Mouse (Mus musculus) layer of hippocampus, postnatal 25 days (tissue): Measurements from ENCODE around the gene Samd7. TPM values are rescaled to one million over a fixed set of nuclear protein-coding genes. Genes with fewer than 3 reads are reported as not detected.
A peak's percentile ranks its signal among the peaks of the same experiment; 100 is the strongest.

Experiments
- DNase-seq, 2 experiments: peaks; one replicate each; pipeline ENCODE4 v3.0.0; 2022; ENCODE audit warnings: mixed read lengths in 2 of 2, low spot score in 1 of 2; ENCODE audit errors: extremely low spot score in 1 of 2
- total RNA-seq, 2 experiments: library from RNA; stranded (reverse); gene quantifications; 2 replicates each; pipeline ENCODE4 v1.2.3; 2021

Samd7 gene
- total RNA-seq, 2 experiments from 2014 or later = not detected

GRCm38 (mm10) chr3:30754696-30755095, 8.6 kb downstream of the Samd7 start:
- no peak for DNase-seq

- DNase-seq = no peak
Measured at GRCm38 (mm10) chr3:30764877-30765276, 18.8 kb downstream of the Samd7 start.

GRCm38 (mm10) chr3:30765311-30766027, 19.4 kb downstream of the Samd7 start:
- no peak for DNase-seq

GRCm38 (mm10) chr3:30766177-30766576, 20.1 kb downstream of the Samd7 start:
- DNase-seq = no peak

- DNase-seq = no peak
Measured at GRCm38 (mm10) chr3:30767271-30767670, 21.2 kb downstream of the Samd7 start.

- no peak for DNase-seq
Measured at GRCm38 (mm10) chr3:30769755-30770515, 23.8 kb downstream of the Samd7 start.

- DNase-seq = no peak
Measured at GRCm38 (mm10) chr3:30771560-30771959, 25.5 kb downstream of the Samd7 start.

- no peak for DNase-seq
Measured at GRCm38 (mm10) chr3:30772631-30773030, 26.5 kb downstream of the Samd7 start.

GRCm38 (mm10) chr3:30774677-30775076, 28.6 kb downstream of the Samd7 start:
- no peak for DNase-seq

- no peak for DNase-seq
Measured at GRCm38 (mm10) chr3:30777984-30778383, 31.9 kb downstream of the Samd7 start.

- DNase-seq = no peak
Measured at GRCm38 (mm10) chr3:30788531-30788930, 42.4 kb downstream of the Samd7 start.

- peak; percentile 92 to 98 for DNase-seq
Measured at GRCm38 (mm10) chr3:30792737-30793402, 46.8 kb downstream of the Samd7 start, which contains the start of gene Sec62. TSS of gene Sec62 (plus strand) at chr3:30792875.

- DNase-seq = peak; percentile 5 to 30
Measured at GRCm38 (mm10) chr3:30793403-30794221, 47.5 kb downstream of the Samd7 start.

- DNase-seq = no peak
Measured at GRCm38 (mm10) chr3:30802171-30802570, 56.1 kb downstream of the Samd7 start.

- DNase-seq = no peak
Measured at GRCm38 (mm10) chr3:30812881-30813280, 66.8 kb downstream of the Samd7 start.

Other genes starting within 250 kb of the Samd7 start
- 1 to 10 TPM; 2.8 to 3.9 TPM for gene Mecom, start 198.3 kb upstream of the Samd7 start, total RNA-seq
- under 1 TPM; 0.49 to 0.79 TPM for gene Actrt3, start 146.4 kb upstream of the Samd7 start, total RNA-seq
- 10 to 100 TPM; 17.8 to 18.9 TPM for gene Mynn, start 144.2 kb upstream of the Samd7 start, total RNA-seq
- gene Lrriq4, start 101.8 kb upstream of the Samd7 start, total RNA-seq = not detected
- gene Lrrc34, start 98.4 kb upstream of the Samd7 start, total RNA-seq = not detected
- not detected for gene Lrrc31, start 46.5 kb upstream of the Samd7 start, total RNA-seq
- 10 to 100 TPM; 96.2 to 98.3 TPM for gene Sec62, start 46.6 kb downstream of the Samd7 start, total RNA-seq
- gene Gpr160, start 109.7 kb downstream of the Samd7 start, total RNA-seq = 1 to 10 TPM; 1.2 to 1.3 TPM
- 10 to 100 TPM; 31.2 to 42.4 TPM for gene Phc3, start 223.1 kb downstream of the Samd7 start, total RNA-seq
- 10 to 100 TPM; 56.8 to 63.4 TPM for gene Prkci, start 249.5 kb downstream of the Samd7 start, total RNA-seq